Mouse (Mus musculus): ENCODE measurements at regions not wholly inside any gene's neighbourhood (a gene's known extent, or its start where the extent isn't known, plus 50 kb on each side); places are given as distances from the start of the nearest gene placed in this dataset.
A peak's percentile ranks its signal among the peaks of the same experiment; 100 is the strongest.

DNA sequence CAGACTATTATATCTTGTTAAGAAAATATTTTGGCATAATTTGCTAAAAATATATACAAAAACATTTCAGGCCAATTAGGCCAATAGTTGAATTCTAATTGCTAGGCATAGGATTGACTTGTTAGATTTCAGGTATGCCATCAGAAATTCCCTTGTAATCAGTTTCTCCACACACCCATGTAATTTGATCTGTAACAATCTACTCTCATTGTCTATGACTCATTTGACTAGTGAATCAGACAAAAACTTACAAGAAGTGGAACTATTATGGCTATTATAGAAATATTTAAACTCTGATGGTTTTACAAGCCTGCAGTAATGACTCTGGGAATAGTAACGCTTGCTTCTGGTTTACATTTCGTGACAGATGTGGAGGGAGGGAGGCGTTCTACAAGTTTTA is 338.9 kb upstream of the Ptbp2 start:
- no peak for DNase-seq (ENCODE audit: low spot score)
- no peak overlapping the region for H3K27ac ChIP-seq
- no peaks in the 10 kb centered on the region for H3K36me3 ChIP-seq
- WGBS = 87% methylated on average over 3 of the region's 3 CpGs
- no peak overlapping the region for H3K4me3 ChIP-seq
- H3K27me3 ChIP-seq (ENCODE audit: insufficient read depth, poor library complexity, severe bottlenecking) = no peaks in the 10 kb centered on the region
- no peaks in the 10 kb centered on the region for H3K4me1 ChIP-seq
- no peaks in the 10 kb centered on the region for H3K9me3 ChIP-seq

DNA sequence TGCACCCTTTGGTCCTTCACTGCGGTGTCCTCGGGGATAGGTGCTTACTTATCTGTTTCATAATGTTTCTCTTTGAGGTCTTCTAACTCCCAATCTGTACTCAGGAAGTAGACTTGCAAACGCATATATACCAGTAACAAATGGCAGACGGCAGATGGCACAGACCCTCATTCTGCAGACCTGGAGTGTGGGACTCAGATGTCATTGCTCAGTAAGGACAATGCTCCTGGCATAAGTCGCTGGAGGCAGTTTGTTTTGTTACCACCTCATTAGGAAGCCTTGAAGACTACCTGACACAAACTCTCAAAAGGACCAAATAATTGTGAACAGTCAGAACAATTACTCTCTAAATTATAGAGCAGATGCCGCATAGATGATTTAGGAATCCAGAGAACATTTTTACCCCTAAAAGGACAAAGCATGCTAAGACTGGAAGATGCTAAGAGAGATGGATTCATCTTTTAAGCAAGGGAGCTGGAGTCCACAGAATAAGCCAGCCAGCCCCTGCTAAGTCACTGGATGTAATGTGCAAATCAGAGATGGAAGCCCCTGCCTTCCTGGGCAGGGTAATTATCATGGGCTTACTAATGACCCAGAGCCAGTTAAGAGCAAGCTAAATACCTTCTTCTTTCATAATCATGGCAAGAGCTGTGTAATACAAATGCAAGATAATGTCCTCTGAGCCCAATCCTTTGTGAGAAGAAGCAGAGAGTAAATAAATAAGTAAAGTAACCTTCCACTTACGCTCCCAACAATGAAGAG is 299.1 kb upstream of the Ptbp2 start:
- Histone ChIP-seq H3K4me3 (no peak overlapping the region), H3K27ac (no peak overlapping the region), H3K9me3 (no peaks in the 10 kb centered on the region), H3K4me1 (no peaks in the 10 kb centered on the region), H3K36me3 (no peaks in the 10 kb centered on the region), H3K27me3 (ENCODE audit: insufficient read depth, poor library complexity, severe bottlenecking) (no peaks in the 10 kb centered on the region)
- no peak for DNase-seq (ENCODE audit: low spot score)
- 74% methylated on average over 7 of the region's 7 CpGs for WGBS

DNA sequence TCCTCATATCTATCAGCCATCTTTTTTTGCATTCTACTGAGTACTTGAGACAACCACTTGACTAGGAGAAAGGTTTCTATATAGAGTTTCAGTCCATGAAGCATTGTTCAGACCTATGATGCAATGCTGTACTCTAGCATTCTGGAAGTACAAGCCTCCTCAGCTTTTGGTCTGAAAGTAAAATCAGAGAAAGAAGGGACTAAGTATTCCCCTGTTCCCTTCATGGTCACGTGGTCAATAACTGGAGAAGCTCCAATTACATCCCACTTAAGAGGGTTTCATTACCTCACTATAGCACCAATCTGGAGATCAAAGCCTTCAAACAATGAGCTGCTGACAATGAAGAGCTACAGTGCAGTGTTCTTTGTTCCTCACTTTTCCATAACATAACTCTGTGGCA is 289.3 kb upstream of the Ptbp2 start:
- H3K36me3 ChIP-seq = no peaks in the 10 kb centered on the region
- no peaks in the 10 kb centered on the region for H3K27me3 ChIP-seq (ENCODE audit: insufficient read depth, poor library complexity, severe bottlenecking)
- H3K4me1 ChIP-seq = no peaks in the 10 kb centered on the region
- no peak overlapping the region for H3K4me3 ChIP-seq
- H3K27ac ChIP-seq = no peak overlapping the region
- DNase-seq (ENCODE audit: low spot score) = no peak
- 34% methylated on average over 1 of the region's 1 CpGs for WGBS
- no peaks in the 10 kb centered on the region for H3K9me3 ChIP-seq

DNA sequence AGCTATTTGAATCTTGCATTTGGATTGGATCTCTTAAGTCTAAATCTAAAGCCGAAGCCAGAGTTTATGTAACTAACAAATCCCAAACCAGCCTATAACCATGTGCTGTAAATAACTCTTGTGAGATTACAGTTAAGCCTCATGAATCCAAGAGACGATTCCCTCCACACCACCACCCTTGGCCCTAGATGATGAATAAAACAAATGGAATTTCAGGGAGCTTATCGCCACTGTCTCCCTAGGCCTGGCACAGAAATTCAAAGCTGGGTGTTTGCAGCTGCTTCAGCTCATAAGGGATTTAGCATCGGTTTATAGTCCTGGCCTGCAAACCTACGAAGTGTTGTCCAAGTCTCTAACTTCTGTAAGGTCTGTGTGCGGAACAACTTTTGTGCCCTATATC is 281.4 kb upstream of the Ptbp2 start:
- H3K27ac ChIP-seq = no peak overlapping the region
- WGBS = 86% methylated on average over 6 of the region's 6 CpGs
- no peaks in the 10 kb centered on the region for H3K9me3 ChIP-seq
- no peaks in the 10 kb centered on the region for H3K36me3 ChIP-seq
- H3K4me3 ChIP-seq = no peak overlapping the region
- no peaks in the 10 kb centered on the region for H3K27me3 ChIP-seq (ENCODE audit: insufficient read depth, poor library complexity, severe bottlenecking)
- no peak for DNase-seq (ENCODE audit: low spot score)
- peaks cover 3% of the 10 kb centered on the region; the same call in 1 of the 2 replicates for H3K4me1 ChIP-seq

DNA sequence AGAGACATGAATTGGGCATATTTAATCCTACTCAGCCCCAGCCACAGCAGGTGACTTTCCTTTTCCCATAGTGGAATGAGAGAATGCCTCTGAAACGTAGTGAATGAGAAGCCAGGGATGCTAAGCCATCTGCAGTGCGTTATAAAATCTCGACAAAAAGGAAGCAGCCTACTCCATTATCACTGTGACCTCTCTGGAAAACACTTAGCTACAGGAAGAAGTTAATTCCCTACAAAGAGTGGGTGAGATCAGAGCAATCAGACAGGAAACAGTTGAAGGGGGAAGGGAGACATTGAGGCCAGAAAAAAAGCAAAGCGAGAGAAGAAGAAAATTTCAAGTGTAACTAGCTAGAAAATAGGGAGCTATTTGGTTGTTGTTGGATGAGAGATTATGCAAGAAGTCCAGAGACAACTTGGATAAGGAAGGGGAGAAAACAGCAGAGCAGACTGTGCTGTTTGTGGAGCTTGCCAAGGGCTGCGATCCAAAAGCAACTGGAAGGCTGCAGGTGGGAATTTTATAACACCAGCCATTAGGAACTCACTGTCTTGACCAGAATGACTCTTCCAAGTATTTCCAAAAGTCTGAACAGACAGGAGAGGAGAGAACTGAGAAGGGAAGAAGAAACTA is 280.7 kb upstream of the Ptbp2 start:
- no peak overlapping the region for H3K27ac ChIP-seq
- no peak for DNase-seq (ENCODE audit: low spot score)
- WGBS = 30% methylated on average over 5 of the region's 5 CpGs

DNA sequence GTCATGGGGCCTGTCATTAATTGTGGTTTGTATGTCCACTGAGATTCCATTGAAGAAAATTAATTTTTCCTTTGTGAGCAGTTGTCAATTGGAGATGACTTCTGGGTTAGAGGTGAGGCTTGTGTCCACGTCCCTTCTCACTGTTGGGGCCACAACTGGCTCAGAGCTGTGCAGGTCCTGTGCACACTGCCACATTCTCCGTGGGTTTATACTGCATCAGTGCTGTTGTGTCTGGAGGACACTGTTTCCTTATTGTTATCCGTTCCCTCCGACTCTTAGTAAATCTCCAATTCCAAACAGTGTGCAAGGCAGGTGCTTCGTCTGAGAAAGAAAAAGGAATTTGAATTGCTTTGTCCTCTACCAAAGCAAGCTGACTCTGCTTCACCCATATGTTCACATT is 278.0 kb upstream of the Ptbp2 start:
- Histone ChIP-seq H3K36me3 (no peaks in the 10 kb centered on the region), H3K27ac (no peak overlapping the region), H3K27me3 (ENCODE audit: insufficient read depth, poor library complexity, severe bottlenecking) (no peaks in the 10 kb centered on the region), H3K4me1 (peaks cover 15% of the 10 kb centered on the region; the same call in 1 of the 2 replicates), H3K4me3 (no peak overlapping the region), H3K9me3 (no peaks in the 10 kb centered on the region)
- no peak for DNase-seq (ENCODE audit: low spot score)
- 84% methylated on average over 5 of the region's 5 CpGs for WGBS

More for the DNA sequence above, 280.7 kb upstream of the Ptbp2 start:
- H3K9me3 ChIP-seq = no peaks in the 10 kb centered on the region
- H3K4me3 ChIP-seq = no peak overlapping the region
- no peaks in the 10 kb centered on the region for H3K27me3 ChIP-seq (ENCODE audit: insufficient read depth, poor library complexity, severe bottlenecking)
- H3K36me3 ChIP-seq = no peaks in the 10 kb centered on the region
- peaks cover 8% of the 10 kb centered on the region; the same call in 1 of the 2 replicates for H3K4me1 ChIP-seq

DNA sequence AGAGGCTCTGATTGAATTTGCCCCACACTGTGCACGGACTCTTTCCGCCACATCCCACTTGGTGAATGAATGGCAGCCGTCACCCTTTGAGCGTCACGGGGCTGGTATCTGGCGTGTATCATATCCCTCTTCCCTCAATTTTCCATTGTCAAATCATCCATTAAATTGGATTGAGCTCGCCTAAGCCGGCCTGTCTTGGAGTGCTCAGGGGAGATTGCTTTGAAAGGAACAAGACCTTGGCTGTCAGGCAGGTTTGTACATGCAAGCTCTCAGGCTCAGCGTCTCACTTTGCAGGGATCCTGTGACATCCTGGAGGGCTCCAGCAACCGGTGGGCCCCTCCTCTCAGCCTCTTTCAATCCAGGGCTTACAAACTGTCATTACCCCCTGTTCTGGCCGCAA is 275.7 kb upstream of the Ptbp2 start:
- no peak for DNase-seq (ENCODE audit: low spot score)
- Histone ChIP-seq H3K27ac (peak overlapping the region; percentile 67; the same call in 1 of the 2 replicates), H3K4me1 (peaks cover 15% of the 10 kb centered on the region; the same call in 1 of the 2 replicates), H3K27me3 (ENCODE audit: insufficient read depth, poor library complexity, severe bottlenecking) (no peaks in the 10 kb centered on the region), H3K4me3 (peak overlapping the region; percentile 42), H3K36me3 (no peaks in the 10 kb centered on the region), H3K9me3 (no peaks in the 10 kb centered on the region)
- 29% methylated on average over 11 of the region's 11 CpGs for WGBS

DNA sequence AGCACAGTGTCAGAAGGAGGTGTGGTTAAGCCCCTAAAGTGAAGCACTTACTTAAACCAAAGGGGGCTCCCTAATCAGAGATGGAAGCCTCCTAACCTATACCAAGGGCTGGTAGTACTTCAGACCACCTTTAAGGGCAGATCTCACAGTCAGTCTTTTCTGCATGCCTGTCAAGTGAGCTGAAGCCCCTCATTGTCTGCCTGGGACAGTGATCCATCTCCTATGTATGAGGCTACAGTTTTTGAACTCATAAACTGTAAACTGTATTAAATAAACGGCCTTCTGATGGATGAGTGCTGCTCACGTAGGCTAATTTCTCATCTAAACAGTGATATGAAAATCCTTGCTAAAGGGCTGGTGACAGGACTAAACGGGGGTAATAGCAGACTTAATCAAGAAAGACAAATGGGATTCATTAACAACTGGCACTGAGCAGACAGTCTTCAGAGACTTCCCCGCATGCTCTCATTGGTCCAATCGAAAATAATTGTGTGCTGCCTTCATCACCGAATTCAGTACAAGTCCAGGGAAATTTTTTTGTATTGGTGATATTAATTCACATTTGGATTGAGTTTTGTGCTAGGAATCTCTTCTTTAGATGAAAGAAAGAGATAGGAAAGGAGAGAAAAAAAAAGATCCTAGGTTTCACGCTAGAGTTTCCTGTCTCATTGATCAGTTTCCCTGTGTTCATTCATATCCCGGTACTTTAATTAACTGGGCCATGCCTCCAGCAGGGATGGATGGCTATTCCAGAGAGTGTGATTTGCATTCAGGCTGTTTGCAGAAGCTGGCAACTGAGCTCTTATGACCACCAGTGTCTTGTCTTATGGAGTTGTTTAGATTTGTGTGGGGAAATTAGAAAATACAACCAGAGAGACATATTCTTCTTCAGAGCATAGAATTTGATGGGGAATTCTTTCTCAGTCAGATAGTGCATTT is 271.2 kb upstream of the Ptbp2 start:
- WGBS = 64% methylated on average over 8 of the region's 8 CpGs
- Histone ChIP-seq H3K27ac (no peak overlapping the region), H3K4me3 (no peak overlapping the region), H3K27me3 (ENCODE audit: insufficient read depth, poor library complexity, severe bottlenecking) (no peaks in the 10 kb centered on the region), H3K36me3 (no peaks in the 10 kb centered on the region), H3K4me1 (peaks cover 15% of the 10 kb centered on the region; the same call in 1 of the 2 replicates), H3K9me3 (no peaks in the 10 kb centered on the region)
- DNase-seq (ENCODE audit: low spot score) = no peak

DNA sequence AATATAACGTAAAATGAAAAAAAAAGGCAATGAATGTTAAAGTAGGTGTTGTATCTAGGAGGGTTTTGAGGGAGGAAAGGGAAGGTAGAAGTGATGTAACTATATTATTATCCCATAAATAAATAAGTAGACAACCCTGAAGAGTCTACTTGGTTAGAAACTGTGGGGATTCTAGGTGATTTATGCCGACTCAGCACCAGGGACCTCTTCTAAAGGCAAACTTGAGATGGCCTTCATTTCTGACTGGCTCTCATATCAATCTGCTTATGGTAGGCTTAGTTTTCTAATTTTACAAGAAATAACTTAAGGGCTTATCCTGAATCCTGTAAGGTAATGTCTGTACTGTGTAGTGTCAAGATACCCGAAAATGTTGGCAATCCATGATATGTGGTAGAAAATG is 263.0 kb upstream of the Ptbp2 start:
- Histone ChIP-seq H3K4me3 (no peak overlapping the region), H3K9me3 (no peaks in the 10 kb centered on the region), H3K4me1 (no peaks in the 10 kb centered on the region), H3K27ac (no peak overlapping the region), H3K27me3 (ENCODE audit: insufficient read depth, poor library complexity, severe bottlenecking) (no peaks in the 10 kb centered on the region), H3K36me3 (no peaks in the 10 kb centered on the region)
- DNase-seq (ENCODE audit: low spot score) = no peak
- WGBS = 91% methylated on average over 3 of the region's 3 CpGs

DNA sequence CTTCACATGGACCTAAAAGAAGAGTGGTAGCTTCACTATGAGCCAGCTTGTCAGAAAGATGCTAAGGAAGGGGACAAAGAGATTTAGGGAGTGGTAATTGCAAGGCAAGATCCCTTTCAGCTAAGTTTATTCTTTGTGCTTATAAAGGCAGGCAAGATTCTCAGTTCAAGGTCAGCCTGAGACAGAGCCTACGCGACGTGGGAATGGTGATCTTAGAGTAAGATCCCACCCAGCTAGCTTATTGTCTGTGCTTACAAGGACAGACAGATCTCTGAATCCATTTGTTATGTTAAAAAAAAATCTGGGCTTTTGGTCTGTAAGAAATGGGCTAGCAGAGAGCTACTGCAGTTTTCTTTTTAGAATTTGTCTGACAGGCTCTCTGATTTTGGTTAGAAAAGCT is 253.3 kb upstream of the Ptbp2 start:
- DNase-seq (ENCODE audit: low spot score) = no peak
- no peak overlapping the region for H3K4me3 ChIP-seq
- no peaks in the 10 kb centered on the region for H3K27me3 ChIP-seq (ENCODE audit: insufficient read depth, poor library complexity, severe bottlenecking)
- H3K9me3 ChIP-seq = no peaks in the 10 kb centered on the region
- 89% methylated on average over 3 of the region's 3 CpGs for WGBS
- no peak overlapping the region for H3K27ac ChIP-seq
- H3K4me1 ChIP-seq = no peaks in the 10 kb centered on the region
- H3K36me3 ChIP-seq = no peaks in the 10 kb centered on the region

DNA sequence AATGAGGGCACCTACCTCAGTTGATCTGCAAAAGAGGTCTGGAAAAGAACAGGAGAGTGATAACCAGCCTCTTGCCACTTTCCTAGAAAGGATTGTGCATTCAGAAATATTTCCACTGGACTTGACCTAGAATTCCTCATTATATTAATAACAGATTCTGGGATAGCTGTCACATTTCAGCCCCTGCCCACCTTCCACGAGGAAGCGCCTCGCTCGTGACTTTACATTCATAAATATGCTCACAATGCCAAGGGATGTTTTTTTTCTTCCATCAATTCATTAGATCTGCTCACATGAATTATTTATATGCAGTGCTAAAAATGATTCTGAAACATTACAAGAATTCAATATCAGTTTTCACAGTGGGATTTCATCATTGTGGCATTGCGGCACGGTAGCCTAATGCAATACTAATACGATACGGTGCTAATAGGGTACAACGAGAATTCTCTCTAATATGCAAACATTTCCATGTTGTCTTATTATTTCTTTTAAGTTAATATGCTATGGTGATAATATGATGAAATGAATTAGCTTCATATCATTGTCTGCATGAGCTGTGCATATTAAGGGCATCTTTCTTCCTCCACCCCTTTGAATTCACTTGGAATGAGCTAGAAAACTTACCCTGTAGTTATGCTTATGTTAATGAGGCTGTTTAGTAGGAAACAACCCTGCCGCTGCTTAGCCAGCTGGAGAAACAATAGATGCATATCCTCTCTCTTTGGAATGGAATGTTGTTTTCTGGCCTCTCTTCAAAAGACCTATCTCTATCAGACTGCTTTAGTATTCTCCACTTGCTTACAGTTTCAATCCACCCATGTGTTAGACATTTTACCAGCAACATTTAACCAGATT is 235.8 kb upstream of the Ptbp2 start:
- no peak for DNase-seq (ENCODE audit: low spot score)
- Histone ChIP-seq H3K4me3 (no peak overlapping the region), H3K4me1 (no peaks in the 10 kb centered on the region), H3K27me3 (ENCODE audit: insufficient read depth, poor library complexity, severe bottlenecking) (no peaks in the 10 kb centered on the region), H3K9me3 (no peaks in the 10 kb centered on the region), H3K27ac (no peak overlapping the region), H3K36me3 (no peaks in the 10 kb centered on the region)
- 91% methylated on average over 10 of the region's 10 CpGs for WGBS

DNA sequence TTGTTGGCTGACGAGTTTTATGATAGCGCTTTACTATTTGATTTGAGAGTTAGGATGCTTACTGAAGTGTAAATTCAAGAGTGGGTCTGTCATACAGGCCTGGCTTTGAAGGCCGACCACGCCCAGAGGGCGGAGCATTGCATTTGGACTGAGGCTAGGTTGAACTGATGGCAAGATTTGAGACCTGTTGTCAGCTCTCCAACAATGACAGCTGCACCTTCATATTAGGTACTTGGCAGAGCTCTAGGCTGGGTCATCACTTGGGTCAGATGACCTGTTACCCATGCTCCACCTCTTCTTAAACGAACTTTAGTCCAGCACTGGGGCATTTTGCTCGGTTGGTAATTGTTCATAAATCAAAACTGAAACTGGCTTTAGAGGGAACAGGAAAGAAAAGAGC is 231.1 kb upstream of the Ptbp2 start:
- no peaks in the 10 kb centered on the region for H3K36me3 ChIP-seq
- no peak overlapping the region for H3K27ac ChIP-seq
- DNase-seq (ENCODE audit: low spot score) = no peak
- no peaks in the 10 kb centered on the region for H3K27me3 ChIP-seq (ENCODE audit: insufficient read depth, poor library complexity, severe bottlenecking)
- H3K4me1 ChIP-seq = no peaks in the 10 kb centered on the region
- 84% methylated on average over 7 of the region's 7 CpGs for WGBS
- no peak overlapping the region for H3K4me3 ChIP-seq
- H3K9me3 ChIP-seq = no peaks in the 10 kb centered on the region
